Comparison of ENCODE assay signal across 16 mouse cellular contexts in the genomic region with DNA sequence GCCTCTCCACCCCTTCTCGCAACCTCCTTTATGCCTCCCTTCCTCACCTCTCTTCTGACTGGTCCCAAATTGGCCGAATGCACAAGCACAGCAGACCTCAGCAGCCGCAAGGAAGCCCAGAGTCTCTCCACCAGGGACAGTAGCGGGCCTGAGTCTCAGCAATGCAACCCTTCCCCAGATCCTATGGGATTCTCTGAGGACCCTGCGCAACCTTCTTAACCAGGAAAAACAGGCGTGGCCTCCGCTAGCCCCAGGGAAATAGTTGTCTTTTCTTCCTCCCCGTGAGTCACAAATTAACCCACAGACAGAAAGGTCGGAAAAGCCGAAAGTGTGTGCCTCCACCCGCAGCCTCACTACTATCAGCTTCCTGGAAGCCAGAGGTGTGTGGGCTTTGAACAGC. TPM values are rescaled to one million over a fixed set of nuclear protein-coding genes. Genes with fewer than 3 reads are reported as not detected.
A peak's percentile ranks its signal among the peaks of the same experiment; 100 is the strongest.
DNase-seq lines count a peak whose midpoint lies in the region; ATAC-seq and TF ChIP-seq lines count a peak whose summit lies in the region.
"Had no signal": no experiment of that assay in that cellular context is flagged by ENCODE, and none has a peak within 500 bp of the region (broad histone marks: within the 10 kb centered on the region; RNA-seq: fewer than 3 reads in every experiment).

No protein-coding gene starts in this region.

- 44% methylated on average over 11 of the region's 11 CpGs for WGBS in small intestine, adult 2 months
- 66% methylated on average over 11 of the region's 11 CpGs for WGBS in hindbrain, postnatal 0 days

- no peak for DNase-seq in layer of hippocampus, adult 2 months (ENCODE audit: low spot score in 2 of 2)
- DNase-seq in layer of hippocampus, adult 9-10 months (ENCODE audit: low spot score): no peak
- DNase-seq in NIH3T3 (ENCODE audit: low read depth): peak; percentile 46
- peak; percentile 29 for DNase-seq in c-Kit-positive CD71-positive TER-119-positive erythroid progenitor cells, embryonic 14.5 days (ENCODE audit: low spot score)
- DNase-seq in hindbrain, postnatal 0 days (ENCODE audit: low spot score): no peak
- no peak for DNase-seq in ovary, postnatal 36 days (ENCODE audit: low spot score)
- DNase-seq: heart, adult 18-20 months; kidney, adult 8-10 months; lung, embryonic 14.5 days; right cerebral cortex, postnatal 25 days; thymus, postnatal 4 days had no signal

- H3K27ac ChIP-seq in layer of hippocampus, adult 2 months: no peak overlapping the region
- peak overlapping the region; percentile 31; the same call in 1 of the 2 replicates for H3K27ac ChIP-seq in small intestine, adult 2 months (ENCODE audit: insufficient read depth, low read depth, low read length)
- no peak overlapping the region for H3K27ac ChIP-seq in hindbrain, postnatal 0 days
- H3K27ac ChIP-seq: hindbrain, embryonic 10.5 days; stomach, embryonic 15.5 days had no signal

- no peak overlapping the region for H3K4me3 ChIP-seq in layer of hippocampus, adult 2 months
- no peak overlapping the region for H3K4me3 ChIP-seq in small intestine, adult 2 months (ENCODE audit: low read depth, low read length)
- H3K4me3 ChIP-seq in hindbrain, postnatal 0 days (ENCODE audit: low read length): no peak overlapping the region
- H3K4me3 ChIP-seq: hindbrain, embryonic 10.5 days; myocyte; stomach, embryonic 15.5 days had no signal

- no peaks in the 10 kb centered on the region for H3K9me3 ChIP-seq in hindbrain, postnatal 0 days (ENCODE audit: low read length)
- H3K9me3 ChIP-seq: hindbrain, embryonic 10.5 days; stomach, embryonic 15.5 days had no signal

- no peak overlapping the region for H3K9ac ChIP-seq in hindbrain, postnatal 0 days (replicated peaks; ENCODE audit: low read length)
- H3K9ac ChIP-seq: lung, embryonic 14.5 days; stomach, embryonic 15.5 days had no signal

- TF ChIP-seq POLR2A in small intestine, adult 2 months (IDR thresholded peaks at IDR 0.05; ENCODE audit: low read depth, low read length): no peak

- peaks cover 2% of the 10 kb centered on the region; the same call in 1 of the 2 replicates for H3K4me1 ChIP-seq in small intestine, adult 2 months (ENCODE audit: control insufficient read depth, insufficient read depth, insufficient read length, low read length)
- no peaks in the 10 kb centered on the region for H3K4me1 ChIP-seq in hindbrain, postnatal 0 days (ENCODE audit: insufficient read depth, low read length)
- H3K4me1 ChIP-seq: hindbrain, embryonic 10.5 days; stomach, embryonic 15.5 days had no signal

- H3K36me3 ChIP-seq in small intestine, adult 2 months (ENCODE audit: control insufficient read depth, insufficient read depth, low read length): no peaks in the 10 kb centered on the region
- no peaks in the 10 kb centered on the region for H3K36me3 ChIP-seq in hindbrain, postnatal 0 days (ENCODE audit: insufficient read depth, low read length)
- H3K36me3 ChIP-seq: hindbrain, embryonic 10.5 days; stomach, embryonic 15.5 days had no signal

- ATAC-seq in hindbrain, postnatal 0 days: no peak

- peak; percentile 19; the same call in 1 of the 2 replicates for TF ChIP-seq CTCF in layer of hippocampus, adult 2 months (conservative IDR thresholded peaks at IDR 0.05)
- no peak for TF ChIP-seq CTCF in small intestine, adult 2 months (IDR thresholded peaks at IDR 0.05; ENCODE audit: extremely low read depth, insufficient read length, insufficient replicate concordance, low read depth, low read length)
- no peak for TF ChIP-seq CTCF in hindbrain, postnatal 0 days (IDR thresholded peaks at IDR 0.05; ENCODE audit: low read depth)

- no peaks in the 10 kb centered on the region for H3K27me3 ChIP-seq in small intestine, adult 2 months (ENCODE audit: control insufficient read depth, insufficient read depth, low read length)
- no peaks in the 10 kb centered on the region for H3K27me3 ChIP-seq in hindbrain, postnatal 0 days (ENCODE audit: insufficient read depth, low read length)
- H3K27me3 ChIP-seq: stomach, embryonic 15.5 days had no signal

- no peak overlapping the region for H3K4me2 ChIP-seq in hindbrain, postnatal 0 days (ENCODE audit: low read depth, low read length)
- H3K4me2 ChIP-seq: lung, embryonic 14.5 days; midbrain, embryonic 11.5 days; stomach, embryonic 15.5 days had no signal

RNA-seq across cellular contexts. Expression of a gene that starts 2.2 kb away (rescaled TPM):
- under 1 TPM; 0.39 to 0.59 TPM for total RNA-seq in layer of hippocampus, adult 2 months (2021)
- polyA plus RNA-seq in small intestine, adult 2 months (2012; rRNA removed): 0.32 and 0.34 TPM in 2 replicates
- total RNA-seq in hindbrain, postnatal 0 days (2014; rRNA removed): 0.47 TPM in 1 of 2 replicates, not detected in the other
- polyA plus RNA-seq in hindbrain, postnatal 0 days (2015; fragmentation: Nextera tagmentation; extraction: Ambion mirVana): 0.11 and 0.18 TPM in 2 replicates
- polyA plus RNA-seq: hindbrain, embryonic 10.5 days; myocyte had no signal

RNA-seq across cellular contexts. Expression of a gene that starts 17.6 kb away (rescaled TPM):
- 1 to 10 TPM in 1 of 2 experiments, under 1 TPM in 1; 0.90 to 2.6 TPM for total RNA-seq in layer of hippocampus, adult 2 months (2021)
- polyA plus RNA-seq in small intestine, adult 2 months (2012; rRNA removed): 5.4 and 5.7 TPM in 2 replicates
- 1.4 and 1.9 TPM in 2 replicates for total RNA-seq in hindbrain, postnatal 0 days (2014; rRNA removed)
- 0.93 and 1.5 TPM in 2 replicates for polyA plus RNA-seq in hindbrain, postnatal 0 days (2015; fragmentation: Nextera tagmentation; extraction: Ambion mirVana)
- polyA plus RNA-seq: myocyte had no signal

RNA-seq across cellular contexts. Expression of a gene that starts 19.9 kb away (rescaled TPM):
- 10 to 100 TPM; 12.3 to 12.4 TPM for total RNA-seq in layer of hippocampus, adult 2 months (2021)
- 28.7 and 49.1 TPM in 2 replicates for polyA plus RNA-seq in small intestine, adult 2 months (2012; rRNA removed)
- total RNA-seq in hindbrain, postnatal 0 days (2014; rRNA removed): 21.1 and 25.0 TPM in 2 replicates
- 9.1 and 9.4 TPM in 2 replicates for polyA plus RNA-seq in hindbrain, postnatal 0 days (2015; fragmentation: Nextera tagmentation; extraction: Ambion mirVana)

RNA-seq across cellular contexts. Expression of a gene that starts 31.6 kb away (rescaled TPM):
- 10 to 100 TPM; 32.0 to 35.5 TPM for total RNA-seq in layer of hippocampus, adult 2 months (2021)
- 61.0 and 121 TPM in 2 replicates for polyA plus RNA-seq in small intestine, adult 2 months (2012; rRNA removed)
- 56.0 and 71.3 TPM in 2 replicates for total RNA-seq in hindbrain, postnatal 0 days (2014; rRNA removed)
- polyA plus RNA-seq in hindbrain, postnatal 0 days (2015; fragmentation: Nextera tagmentation; extraction: Ambion mirVana): 74.1 and 78.4 TPM in 2 replicates

RNA-seq across cellular contexts. Expression of a gene that starts 44.8 kb away (rescaled TPM):
- total RNA-seq in layer of hippocampus, adult 2 months (2021): 10 to 100 TPM; 79.7 to 81.0 TPM
- 14.2 and 24.9 TPM in 2 replicates for polyA plus RNA-seq in small intestine, adult 2 months (2012; rRNA removed)
- 11.8 and 27.9 TPM in 2 replicates for total RNA-seq in hindbrain, postnatal 0 days (2014; rRNA removed)
- polyA plus RNA-seq in hindbrain, postnatal 0 days (2015; fragmentation: Nextera tagmentation; extraction: Ambion mirVana): 13.4 and 14.8 TPM in 2 replicates

Comparison
In these comparisons a context has a peak if more than half of its experiments do, and no peak if none do; other contexts are left out.
1. DNase-seq: peak in NIH3T3 (single experiment) and c-Kit-positive CD71-positive TER-119-positive erythroid progenitor cells, embryonic 14.5 days (single experiment); none in layer of hippocampus, adult 2 months (0 of 2), layer of hippocampus, adult 9-10 months (single experiment), hindbrain, postnatal 0 days (single experiment) and ovary, postnatal 36 days (single experiment).